Mouse (Mus musculus): ENCODE results near the gene Smim6.

DNA sequence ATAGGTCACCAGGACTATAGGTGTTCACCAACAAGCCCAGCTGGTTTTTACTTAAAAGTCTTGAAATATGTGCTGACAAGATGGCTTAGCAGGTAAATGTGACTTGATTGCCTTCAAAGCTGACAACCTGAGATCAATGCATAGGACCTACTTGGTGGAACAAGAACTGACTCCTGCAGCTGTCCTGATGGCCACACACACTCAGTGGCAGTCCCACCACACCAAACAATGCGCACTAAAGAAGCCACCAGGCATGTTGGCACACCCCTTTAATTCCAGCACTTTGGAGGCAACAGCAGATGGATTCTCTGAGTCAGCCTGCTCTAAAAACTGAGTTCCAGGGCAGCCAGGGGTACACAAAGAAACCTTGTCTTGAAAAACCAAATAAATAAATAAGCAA, 10.2 kb downstream of the Smim6 start:
- TF ChIP-seq CTCF (IDR thresholded peaks at IDR 0.05; ENCODE audit: low read depth, low read length) (no peak), POLR2A (IDR thresholded peaks at IDR 0.05; ENCODE audit: insufficient read depth, low read length) (no peak), EP300 (IDR thresholded peaks at IDR 0.05; ENCODE audit: insufficient read depth, low read depth, low read length) (no peak)
